Mouse (Mus musculus) intestine, embryonic 14.5 days (tissue): ENCODE measurements at regions not wholly inside any gene's neighbourhood (a gene's known extent, or its start where the extent isn't known, plus 50 kb on each side); places are given as distances from the start of the nearest gene placed in this dataset.

Experiments used
- ATAC-seq: fragments of 200-750 bp; cut with Nextera tagmentation; replicated peaks from 2 replicates; pipeline ENCODE4 v1.8.0; 2017; ENCODE audit warnings: low read depth, moderate number of reproducible peaks, moderate TSS enrichment, moderate library complexity; ENCODE audit not compliant: low FRiP score, low TSS enrichment
- DNase-seq: peaks from one replicate; pipeline ENCODE4 v3.0.0-alpha.2; 2018; ENCODE audit warnings: low spot score
- H3K27ac ChIP-seq: fragments of 300-500 bp; sonication (generic); 2 replicates; pipeline ENCODE4 v1.5.1; 2014; ENCODE audit warnings: low read depth, mild to moderate bottlenecking, control low read depth
- H3K27me3 ChIP-seq: fragments of 300-500 bp; sonication (generic); replicated peaks from 2 replicates; pipeline ENCODE4 v1.6.1; 2014; ENCODE audit warnings: low read length, control low read depth; ENCODE audit not compliant: control insufficient read depth, insufficient read depth
- H3K36me3 ChIP-seq: fragments of 300-500 bp; sonication (generic); 2 replicates; pipeline ENCODE4 v1.6.1; 2014; ENCODE audit warnings: low read length, control low read depth; ENCODE audit not compliant: control insufficient read depth, insufficient read depth
- H3K4me1 ChIP-seq: fragments of 300-500 bp; sonication (generic); replicated peaks from 2 replicates; pipeline ENCODE4 v1.6.1; 2014; ENCODE audit warnings: low read length, control low read depth, mixed read lengths; ENCODE audit not compliant: control insufficient read depth, insufficient read depth
- H3K4me2 ChIP-seq: fragments of 300-500 bp; sonication (generic); 2 replicates; pipeline ENCODE4 v1.6.1; 2014; ENCODE audit warnings: low read length
- H3K4me3 ChIP-seq: fragments of 300-500 bp; sonication (generic); 2 replicates; pipeline ENCODE4 v1.5.1; 2014; ENCODE audit warnings: low read depth, low read length, control low read depth, mixed read lengths
- H3K9ac ChIP-seq: fragments of 300-500 bp; sonication (generic); 2 replicates; pipeline ENCODE4 v1.6.1; 2014; ENCODE audit warnings: mild to moderate bottlenecking, low read length
- H3K9me3 ChIP-seq: fragments of 300-500 bp; sonication (generic); 2 replicates; pipeline ENCODE4 v1.6.1; 2016; ENCODE audit warnings: low read length, control low read depth; ENCODE audit not compliant: control insufficient read depth
- WGBS: fragments of 180-500 bp; shearing (Covaris S2); extraction: QIAGEN DNeasy Blood & Tissue Kit; methylation state at CpG from one replicate; pipeline ENCODE4 v1.1.7; 2014; 5-methylcytosine and 5-hydroxymethylcytosine counted together

DNA sequence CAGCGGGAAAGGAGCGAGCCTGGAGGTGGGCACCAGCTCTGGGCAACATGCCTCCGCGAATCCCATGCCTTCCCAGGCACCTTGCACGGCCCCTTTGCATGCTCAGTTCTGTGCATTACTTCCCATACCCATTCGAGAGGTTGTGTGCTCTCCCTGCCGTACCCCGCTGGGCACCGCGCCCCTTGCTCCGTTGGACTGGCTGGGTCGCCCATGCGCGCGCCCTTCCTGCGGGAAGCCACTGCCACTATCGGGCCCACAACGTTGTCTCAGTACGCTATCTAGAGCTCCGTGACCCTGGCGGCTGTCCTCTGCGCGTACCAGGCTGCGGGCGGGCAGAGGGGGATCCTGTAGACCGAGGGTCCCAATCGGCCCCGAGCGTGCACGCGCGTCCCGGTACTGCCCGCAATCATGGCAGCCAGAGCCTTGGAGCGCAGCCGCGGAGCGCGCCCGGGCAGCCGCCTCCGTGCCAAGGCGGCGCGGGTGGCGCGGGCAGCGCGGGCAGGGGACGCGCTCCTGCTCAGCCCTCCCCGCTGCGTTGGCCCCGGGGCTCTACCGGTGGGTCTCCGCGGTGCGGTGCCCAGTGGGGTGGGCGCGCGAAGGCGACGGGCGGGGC is 64.5 kb upstream of the Ppara start:
- H3K27me3 ChIP-seq = peaks cover 68% of the 10 kb centered on the region
- H3K4me1 ChIP-seq = peaks cover 15% of the 10 kb centered on the region; the same call in 1 of the 2 replicates
- peak; percentile 83 for DNase-seq
- peak; percentile 54; the same call in 1 of the 2 replicates for ATAC-seq
- WGBS = 2% methylated on average over 55 of the region's 64 CpGs
- H3K4me2 ChIP-seq = peak overlapping the region; percentile 80
- peak overlapping the region; percentile 61 for H3K4me3 ChIP-seq
- no peaks in the 10 kb centered on the region for H3K9me3 ChIP-seq
- 0 out of 2 replicates have a peak, but pooled peaks cover 2% of the 10 kb centered on the region for H3K36me3 ChIP-seq
- peak overlapping the region; percentile 76 for H3K27ac ChIP-seq
- peak overlapping the region; percentile 83 for H3K9ac ChIP-seq

DNA sequence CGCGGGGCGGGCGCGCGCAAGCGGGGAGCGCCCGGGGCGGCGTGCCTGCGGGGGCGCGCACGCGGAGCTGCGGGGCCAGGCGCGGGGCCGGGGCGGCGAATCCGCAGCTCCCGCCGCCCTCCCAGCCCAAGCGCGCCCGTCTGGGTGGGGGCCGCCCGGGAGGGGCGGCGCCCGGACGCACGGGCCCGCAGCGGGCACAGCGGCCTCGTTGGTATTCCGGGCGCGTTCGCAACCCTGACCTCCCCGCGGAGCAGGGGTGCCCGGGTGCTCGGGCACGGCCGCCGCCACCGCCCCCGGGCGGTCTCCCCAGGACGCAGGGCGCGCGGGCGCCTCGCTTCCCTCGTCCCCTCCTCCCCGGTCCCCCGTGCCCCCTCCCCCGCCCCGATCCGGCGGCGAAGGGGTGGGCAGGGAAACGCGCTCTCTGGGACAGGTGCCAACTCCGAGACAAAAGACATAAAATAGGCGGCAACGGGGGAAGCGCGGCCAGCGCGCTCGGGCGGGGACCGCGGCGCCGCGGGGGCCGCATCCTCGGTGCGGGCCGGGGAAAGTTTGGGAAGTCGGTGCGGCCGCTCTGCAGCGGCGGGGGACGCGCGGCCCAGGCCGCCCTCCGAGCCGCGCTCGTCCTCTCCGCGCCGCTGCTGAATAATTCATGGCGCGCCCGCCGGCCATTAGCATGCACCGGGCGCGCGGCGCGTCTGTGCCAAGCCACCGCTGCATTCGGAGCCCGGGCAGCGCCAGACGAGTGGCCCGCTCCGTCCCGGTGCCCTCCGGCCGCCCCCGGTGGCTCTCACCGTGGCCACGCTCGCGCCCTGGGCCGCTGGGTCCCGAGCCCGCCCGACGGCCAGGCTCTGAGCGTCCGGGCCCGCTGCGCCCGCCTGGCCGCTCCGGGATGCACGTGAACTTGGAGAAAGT is 63.7 kb upstream of the Ppara start:
- ATAC-seq = peak; percentile 70

DNA sequence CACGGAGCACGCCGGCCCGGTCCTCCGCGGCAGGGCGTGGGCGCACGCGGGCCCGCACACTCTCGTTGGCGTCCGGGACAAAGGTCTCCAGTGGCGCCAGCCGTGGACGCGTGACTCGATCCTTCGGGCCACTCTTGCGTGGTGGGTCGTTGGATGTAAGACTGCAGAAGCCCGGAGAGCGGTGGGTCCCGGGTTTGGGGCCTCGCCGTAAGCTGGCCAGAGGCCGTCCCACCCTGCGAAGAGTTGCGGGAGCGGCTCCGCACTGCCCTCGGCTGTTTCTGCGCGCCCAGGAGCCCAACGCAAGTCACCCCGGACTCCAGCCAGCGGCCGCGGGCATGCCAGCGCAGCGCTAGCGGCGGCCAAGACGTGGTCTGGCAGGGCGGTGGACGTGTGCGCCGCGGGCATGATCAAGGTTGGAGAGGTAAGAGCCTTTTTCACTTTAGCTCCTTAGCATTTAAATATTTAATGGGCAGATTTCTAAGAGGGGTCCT is 63.0 kb upstream of the Ppara start:
- Histone ChIP-seq H3K4me3 (peak overlapping the region; percentile 61), H3K4me2 (peak overlapping the region; percentile 80), H3K9ac (peak overlapping the region; percentile 83), H3K9me3 (no peaks in the 10 kb centered on the region), H3K27me3 (peaks cover 59% of the 10 kb centered on the region), H3K36me3 (0 out of 2 replicates have a peak, but pooled peaks cover 3% of the 10 kb centered on the region), H3K27ac (peak overlapping the region; percentile 76), H3K4me1 (peaks cover 15% of the 10 kb centered on the region; the same call in 1 of the 2 replicates)
- peak; percentile 2; the same call in 1 of the 2 replicates for ATAC-seq
- WGBS = 3% methylated on average over 50 of the region's 50 CpGs
- DNase-seq = peak; percentile 80

More for the DNA sequence above, 63.7 kb upstream of the Ppara start:
- Histone ChIP-seq H3K27me3 (peaks cover 64% of the 10 kb centered on the region), H3K36me3 (0 out of 2 replicates have a peak, but pooled peaks cover 3% of the 10 kb centered on the region), H3K27ac (peak overlapping the region; percentile 76), H3K9ac (peak overlapping the region; percentile 83), H3K4me3 (peak overlapping the region; percentile 61), H3K4me1 (peaks cover 15% of the 10 kb centered on the region; the same call in 1 of the 2 replicates), H3K4me2 (peak overlapping the region; percentile 80), H3K9me3 (no peaks in the 10 kb centered on the region)
- peak; percentile 86 for DNase-seq
- WGBS = 1% methylated on average over 104 of the region's 141 CpGs

DNA sequence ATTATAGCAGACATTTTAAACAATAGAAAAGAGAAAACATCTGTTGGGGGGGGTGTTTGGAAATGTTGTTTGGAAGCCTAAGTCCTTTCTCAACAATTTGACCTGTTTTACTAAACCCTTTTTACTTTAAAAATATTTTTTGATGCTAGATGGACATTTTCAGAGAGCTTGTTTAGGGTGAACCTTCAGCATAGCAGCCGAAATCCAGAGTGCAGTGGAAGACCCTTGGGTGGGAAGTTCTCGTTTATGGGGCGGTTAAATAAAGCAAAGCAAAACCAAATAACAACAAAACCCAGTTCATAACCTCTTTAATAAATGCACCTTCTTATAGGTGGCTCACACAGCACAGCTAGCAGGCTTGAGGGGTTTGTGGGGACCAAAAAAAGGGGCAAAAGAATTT is 62.4 kb upstream of the Ppara start:
- WGBS = 77% methylated on average over 3 of the region's 3 CpGs
- Histone ChIP-seq H3K9me3 (no peaks in the 10 kb centered on the region), H3K4me3 (peak overlapping the region; percentile 61), H3K4me1 (peaks cover 15% of the 10 kb centered on the region; the same call in 1 of the 2 replicates), H3K27me3 (peaks cover 56% of the 10 kb centered on the region), H3K9ac (peak overlapping the region; percentile 83), H3K36me3 (0 out of 2 replicates have a peak, but pooled peaks cover 3% of the 10 kb centered on the region), H3K4me2 (peak overlapping the region; percentile 80), H3K27ac (no peak overlapping the region)
- DNase-seq (no peak), ATAC-seq (no peak)

DNA sequence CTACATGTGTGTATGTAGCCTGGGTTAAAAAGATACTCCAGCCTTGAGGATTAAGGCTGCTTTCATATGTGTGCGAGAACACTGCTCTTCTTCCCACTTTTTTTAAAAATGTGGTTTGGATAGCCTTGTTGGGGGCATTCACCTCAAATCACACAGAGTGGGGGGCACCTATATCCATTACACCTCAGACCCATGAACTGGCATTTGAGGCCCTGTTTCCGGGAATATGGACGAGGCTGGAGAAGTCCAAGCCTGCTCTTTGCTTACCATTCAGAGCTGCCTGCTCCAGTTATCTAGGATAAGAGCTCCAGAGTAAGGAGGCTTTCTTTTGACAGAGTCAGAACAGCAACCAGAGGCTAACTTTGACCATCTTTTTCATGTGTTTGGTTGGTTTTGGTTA is 61.9 kb upstream of the Ppara start:
- H3K4me3 ChIP-seq = peak overlapping the region; percentile 61
- no peak overlapping the region for H3K27ac ChIP-seq
- peak overlapping the region; percentile 80 for H3K4me2 ChIP-seq
- H3K9me3 ChIP-seq = no peaks in the 10 kb centered on the region
- no peak for ATAC-seq
- H3K27me3 ChIP-seq = peaks cover 51% of the 10 kb centered on the region
- DNase-seq = no peak
- 0 out of 2 replicates have a peak, but pooled peaks cover 3% of the 10 kb centered on the region for H3K36me3 ChIP-seq
- 80% methylated on average over 3 of the region's 3 CpGs for WGBS
- peaks cover 15% of the 10 kb centered on the region; the same call in 1 of the 2 replicates for H3K4me1 ChIP-seq
- H3K9ac ChIP-seq = peak overlapping the region; percentile 83

DNA sequence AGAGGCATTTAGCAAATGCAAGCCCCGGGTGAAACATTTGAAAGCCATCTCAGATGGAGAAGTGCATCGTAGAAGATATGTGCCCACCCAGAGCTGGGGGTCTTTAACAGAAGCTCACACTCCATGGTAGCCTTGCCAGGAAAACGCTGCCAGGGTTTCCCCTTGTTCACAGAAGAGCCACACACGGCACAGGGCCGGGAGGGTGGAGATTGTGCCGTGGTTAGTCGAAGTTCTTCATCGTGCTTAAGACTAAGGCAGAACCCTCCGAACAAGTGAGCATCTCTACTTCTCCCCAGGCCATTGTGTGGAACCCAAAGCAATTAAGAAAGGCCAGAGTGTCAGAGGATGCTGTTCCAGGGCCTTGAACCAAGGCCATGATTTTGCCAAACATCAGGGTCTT is 61.3 kb upstream of the Ppara start:
- Histone ChIP-seq H3K9ac (no peak overlapping the region), H3K4me2 (peak overlapping the region; percentile 80), H3K9me3 (no peaks in the 10 kb centered on the region), H3K4me3 (peak overlapping the region; percentile 61), H3K4me1 (peaks cover 15% of the 10 kb centered on the region; the same call in 1 of the 2 replicates), H3K27ac (no peak overlapping the region), H3K27me3 (peaks cover 45% of the 10 kb centered on the region), H3K36me3 (0 out of 2 replicates have a peak, but pooled peaks cover 3% of the 10 kb centered on the region)
- DNase-seq (no peak), ATAC-seq (no peak)
- WGBS = 86% methylated on average over 9 of the region's 9 CpGs

DNA sequence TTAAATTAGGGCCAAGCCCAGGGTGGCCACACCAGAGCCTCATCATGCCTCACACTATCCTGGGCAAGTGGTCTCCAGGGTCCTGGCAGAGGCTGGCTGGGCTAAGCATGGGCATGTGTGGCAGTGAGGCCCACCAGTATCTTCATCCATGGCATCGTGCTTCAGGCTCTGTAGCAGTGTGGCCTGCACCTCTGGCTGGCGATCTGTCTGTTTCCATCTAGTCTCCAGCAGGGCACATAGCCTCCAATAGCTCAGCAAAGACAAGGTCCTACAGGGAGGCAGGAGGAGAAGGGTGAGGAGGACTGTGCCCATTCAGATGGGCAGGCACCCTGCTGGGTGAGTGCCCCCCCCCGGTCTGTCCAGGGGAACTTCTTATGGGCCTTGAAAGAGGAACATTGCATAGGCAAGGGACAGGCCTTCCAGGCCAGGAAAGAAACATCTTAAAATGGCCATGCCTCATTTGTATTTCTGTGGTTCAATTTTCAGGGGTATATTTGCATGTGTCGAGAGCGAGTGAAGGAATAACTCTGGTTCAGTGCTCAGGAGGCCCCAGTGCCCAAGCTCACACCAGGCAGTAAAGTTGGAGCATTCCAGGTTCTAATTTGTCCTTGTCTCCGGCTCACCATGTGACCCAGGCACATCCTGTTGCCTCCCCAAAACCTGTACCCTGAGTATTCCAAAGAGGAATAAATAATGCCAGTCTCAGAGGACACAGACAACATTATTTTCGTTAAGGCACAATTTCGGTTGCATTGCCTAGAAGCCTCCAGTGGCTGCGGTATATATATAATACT is 60.4 kb upstream of the Ppara start:
- Histone ChIP-seq H3K4me2 (peak overlapping the region; percentile 80), H3K36me3 (0 out of 2 replicates have a peak, but pooled peaks cover 3% of the 10 kb centered on the region)
- DNase-seq = no peak

DNA sequence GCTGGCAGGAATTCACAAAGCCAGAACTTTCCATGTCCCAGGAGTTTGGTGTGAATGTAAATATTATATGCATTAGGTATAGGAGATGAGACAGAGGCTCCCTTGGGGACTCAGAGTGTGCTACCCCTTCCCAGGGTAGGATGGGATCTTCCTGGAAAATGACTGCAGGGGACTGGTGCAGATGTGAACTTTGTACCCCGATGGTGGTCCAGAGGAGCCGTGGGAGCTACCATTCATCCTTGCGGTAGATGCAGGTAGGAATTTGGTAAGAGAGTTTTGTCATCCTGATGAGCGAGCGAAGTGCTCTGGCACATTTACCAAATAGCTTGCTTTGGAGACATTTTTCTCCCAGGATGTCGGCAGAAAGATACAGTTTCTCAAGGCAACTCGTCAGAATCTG is 59.7 kb upstream of the Ppara start:
- H3K9me3 ChIP-seq = no peaks in the 10 kb centered on the region
- 0 out of 2 replicates have a peak, but pooled peaks cover 3% of the 10 kb centered on the region for H3K36me3 ChIP-seq
- no peak overlapping the region for H3K4me3 ChIP-seq
- no peak overlapping the region for H3K9ac ChIP-seq
- no peak for DNase-seq
- peaks cover 6% of the 10 kb centered on the region; the same call in 1 of the 2 replicates for H3K4me1 ChIP-seq
- H3K27me3 ChIP-seq = peaks cover 30% of the 10 kb centered on the region
- 88% methylated on average over 7 of the region's 7 CpGs for WGBS
- H3K27ac ChIP-seq = no peak overlapping the region
- no peak for ATAC-seq
- H3K4me2 ChIP-seq = no peak overlapping the region

More for the DNA sequence above, 60.4 kb upstream of the Ppara start:
- no peak for ATAC-seq
- Histone ChIP-seq H3K27ac (no peak overlapping the region), H3K27me3 (peaks cover 37% of the 10 kb centered on the region), H3K4me1 (peaks cover 12% of the 10 kb centered on the region; the same call in 1 of the 2 replicates), H3K9me3 (no peaks in the 10 kb centered on the region), H3K4me3 (no peak overlapping the region), H3K9ac (no peak overlapping the region)
- 93% methylated on average over 9 of the region's 9 CpGs for WGBS
